Mouse (Mus musculus) adrenal gland, adult 10 weeks (tissue): ENCODE data around the gene 1110008P14Rik. TPM values are rescaled to one million over a fixed set of nuclear protein-coding genes. Genes with fewer than 3 reads are reported as not detected.

Experiments used
- polyA plus RNA-seq: library from polyadenylated mRNA; stranded (reverse); fragments of 350-450 nt; fragmentation: Illumina TruSeq; extraction: RNeasy Lipid Tissue Mini Kit (QIAGEN cat#74804); gene quantifications from one replicate; pipeline ENCODE4 v1.2.3, GENCODE M21; 2014; ENCODE audit warnings: low read depth, low replicate concordance

The 1110008P14Rik gene
- polyA plus RNA-seq = 10.9 TPM

GRCm38 (mm10) chr2:32381775-32382223, at the start of gene 1110008P14Rik:
Gene 1110008P14Rik, minus strand, starts transcription at chr2:32381938.

GRCm38 (mm10) chr2:32395484-32395945, 13.8 kb upstream of the 1110008P14Rik start, which contains the start of gene Ptges2:
Gene Ptges2, plus strand, starts transcription at chr2:32395896.

GRCm38 (mm10) chr2:32387706-32388490, 6.2 kb upstream of the 1110008P14Rik start, which contains the start of gene Lcn2:
Gene Lcn2, minus strand, starts transcription at chr2:32388252.

GRCm38 (mm10) chr2:32353007-32353542, 28.7 kb downstream of the 1110008P14Rik start, which contains the start of gene Dnm1:
Gene Dnm1, minus strand, starts transcription at chr2:32353338.

GRCm38 (mm10) chr2:32352151-32353006, 29.4 kb downstream of the 1110008P14Rik start, which contains the start of gene Ciz1:
Gene Ciz1, plus strand, starts transcription at chr2:32352327.

Other genes starting within 250 kb of the 1110008P14Rik start
- gene Prrc2b, start 230.9 kb downstream of the 1110008P14Rik start, polyA plus RNA-seq = 47.2 TPM
- 13.4 TPM for gene Pomt1, start 145.3 kb downstream of the 1110008P14Rik start, polyA plus RNA-seq
- gene Uck1, start 121.8 kb downstream of the 1110008P14Rik start, polyA plus RNA-seq = 31.3 TPM
- gene Golga2, start 94.6 kb downstream of the 1110008P14Rik start, polyA plus RNA-seq = 32.3 TPM
- 367 TPM for gene Swi5, start 93.9 kb downstream of the 1110008P14Rik start, polyA plus RNA-seq
- gene Ciz1, start 29.6 kb downstream of the 1110008P14Rik start, polyA plus RNA-seq = 8.1 TPM
- gene Dnm1, start 28.6 kb downstream of the 1110008P14Rik start, polyA plus RNA-seq = 2.3 TPM
- not detected for gene Lcn2, start 6.3 kb upstream of the 1110008P14Rik start, polyA plus RNA-seq
- 4.5 TPM for gene Ptges2, start 14.0 kb upstream of the 1110008P14Rik start, polyA plus RNA-seq
- gene Naif1, start 68.5 kb upstream of the 1110008P14Rik start, polyA plus RNA-seq = 0.82 TPM
- gene Slc25a25, start 69.5 kb upstream of the 1110008P14Rik start, polyA plus RNA-seq = 10.1 TPM
- gene Fam102a, start 153.4 kb upstream of the 1110008P14Rik start, polyA plus RNA-seq = 8.6 TPM
- gene Dpm2, start 188.9 kb upstream of the 1110008P14Rik start, polyA plus RNA-seq = 2.4 TPM
- not detected for gene Pip5kl1, start 192.9 kb upstream of the 1110008P14Rik start, polyA plus RNA-seq
- gene 9430097D07Rik, start 193.7 kb upstream of the 1110008P14Rik start, polyA plus RNA-seq = not detected
- gene St6galnac4, start 205.2 kb upstream of the 1110008P14Rik start, polyA plus RNA-seq = 0.87 TPM
- 7.6 TPM for gene St6galnac6, start 217.8 kb upstream of the 1110008P14Rik start, polyA plus RNA-seq
- gene Ak1, start 239.8 kb upstream of the 1110008P14Rik start, polyA plus RNA-seq = 9.0 TPM